Mouse (Mus musculus) hindbrain, embryonic 16.5 days (tissue): ENCODE measurements around the gene Garnl3. TPM values are rescaled to one million over a fixed set of nuclear protein-coding genes. Genes with fewer than 3 reads are reported as not detected.

Experiments
- ATAC-seq: fragments of 200-750 bp; cut with Nextera tagmentation; 2 replicates; pipeline ENCODE4 v1.8.0; 2017; ENCODE audit warnings: moderate TSS enrichment, moderate library complexity
- H3K27ac ChIP-seq: fragments of 300-500 bp; sonication (generic); 2 replicates; pipeline ENCODE4 v1.5.1; 2014; ENCODE audit warnings: low read depth, mild to moderate bottlenecking, control low read depth, low read length, moderate library complexity
- H3K27me3 ChIP-seq: fragments of 300-500 bp; sonication (generic); replicated peaks from 2 replicates; pipeline ENCODE4 v1.6.1; 2014; ENCODE audit warnings: low read length; ENCODE audit not compliant: control insufficient read depth, insufficient read depth
- H3K36me3 ChIP-seq: fragments of 300-500 bp; sonication (generic); 2 replicates; pipeline ENCODE4 v1.6.1; 2014; ENCODE audit warnings: mild to moderate bottlenecking, low read length, moderate library complexity, mixed read lengths; ENCODE audit not compliant: control insufficient read depth, insufficient read depth
- H3K4me1 ChIP-seq: fragments of 300-500 bp; sonication (generic); 2 replicates; pipeline ENCODE4 v1.6.1; 2014; ENCODE audit warnings: low read depth, low read length; ENCODE audit not compliant: control insufficient read depth, insufficient read depth
- H3K4me2 ChIP-seq: fragments of 300-500 bp; sonication (generic); 2 replicates; pipeline ENCODE4 v1.6.1; 2014; ENCODE audit warnings: mild to moderate bottlenecking, low read length, control low read depth, moderate library complexity
- H3K4me3 ChIP-seq: fragments of 300-500 bp; sonication (generic); 2 replicates; pipeline ENCODE4 v1.5.1; 2014; ENCODE audit warnings: mild to moderate bottlenecking, low read length, control low read depth, moderate library complexity
- H3K9ac ChIP-seq: fragments of 300-500 bp; sonication (generic); 2 replicates; pipeline ENCODE4 v1.6.1; 2014; ENCODE audit warnings: low read depth, mild to moderate bottlenecking, control low read depth, low read length, moderate library complexity
- H3K9me3 ChIP-seq: fragments of 300-500 bp; sonication (generic); 2 replicates; pipeline ENCODE4 v1.6.1; 2014; ENCODE audit warnings: mild to moderate bottlenecking, low read length, moderate library complexity; ENCODE audit not compliant: control insufficient read depth
- WGBS: fragments of 180-500 bp; shearing (Covaris S2); extraction: QIAGEN DNeasy Blood & Tissue Kit; methylation state at CpG from one replicate; pipeline ENCODE4 v1.1.7; 2014; 5-methylcytosine and 5-hydroxymethylcytosine counted together
- polyA plus RNA-seq: library from polyadenylated mRNA; unstranded; fragments of >200 nt; fragmentation: Nextera tagmentation; extraction: Ambion mirVana; gene quantifications from 2 replicates; pipeline ENCODE4 v1.2.1, GENCODE M21; 2015

The Garnl3 gene
- polyA plus RNA-seq, 1 experiment from 2014 or later: 65.9 TPM

DNA sequence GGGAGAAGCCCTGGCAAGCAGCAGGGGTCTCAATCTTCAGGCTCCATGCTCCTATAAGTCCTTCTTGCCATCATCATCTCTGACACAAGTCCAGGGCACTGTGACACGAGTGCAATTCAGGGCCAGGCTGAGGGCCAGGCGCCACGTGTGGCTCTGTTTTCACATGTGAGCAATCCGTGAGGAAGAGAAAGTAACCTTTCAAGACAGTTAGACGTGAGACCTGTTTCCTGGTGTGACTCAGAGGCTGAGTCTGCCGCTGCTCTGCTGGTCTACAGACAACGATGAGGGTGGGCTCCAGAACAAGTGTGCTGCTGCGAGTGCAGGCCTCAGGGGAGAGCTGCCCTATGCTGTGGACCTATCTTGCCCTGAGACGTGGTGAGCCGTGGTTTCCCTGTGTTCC, 41.7 kb upstream of the Garnl3 start:
- Histone ChIP-seq H3K9ac (no peak overlapping the region), H3K9me3 (no peaks in the 10 kb centered on the region), H3K4me3 (no peak overlapping the region), H3K27ac (no peak overlapping the region), H3K4me1 (peaks cover 5% of the 10 kb centered on the region; the same call in 1 of the 2 replicates), H3K4me2 (no peak overlapping the region), H3K27me3 (no peaks in the 10 kb centered on the region), H3K36me3 (peaks cover 6% of the 10 kb centered on the region)
- WGBS: 87% methylated on average over 10 of the region's 10 CpGs
- ATAC-seq: no peak

GRCm38 (mm10) chr2:33170777-33171565, 39.5 kb upstream of the Garnl3 start:
- Histone ChIP-seq H3K9me3 (no peaks in the 10 kb centered on the region), H3K27me3 (no peaks in the 10 kb centered on the region), H3K4me2 (no peak overlapping the region), H3K36me3 (peaks cover 10% of the 10 kb centered on the region), H3K4me1 (peaks cover 3% of the 10 kb centered on the region; the same call in 1 of the 2 replicates), H3K9ac (no peak overlapping the region), H3K4me3 (no peak overlapping the region), H3K27ac (no peak overlapping the region)
- 46% methylated on average over 10 of the region's 10 CpGs for WGBS
- 0 out of 2 replicates have a peak, but pooled peaks have one; percentile 46 for ATAC-seq

- Histone ChIP-seq H3K9me3 (no peaks in the 10 kb centered on the region), H3K36me3 (peaks cover 10% of the 10 kb centered on the region), H3K9ac (no peak overlapping the region), H3K27me3 (no peaks in the 10 kb centered on the region), H3K4me1 (peaks cover 5% of the 10 kb centered on the region; the same call in 1 of the 2 replicates), H3K27ac (no peak overlapping the region), H3K4me3 (no peak overlapping the region), H3K4me2 (no peak overlapping the region)
- 78% methylated on average over 6 of the region's 6 CpGs for WGBS
- no peak for ATAC-seq
Measured at GRCm38 (mm10) chr2:33169445-33169844, 38.0 kb upstream of the Garnl3 start.

- peaks cover 6% of the 10 kb centered on the region; the same call in 1 of the 2 replicates for H3K36me3 ChIP-seq
- no peak overlapping the region for H3K27ac ChIP-seq
- no peak overlapping the region for H3K9ac ChIP-seq
- no peaks in the 10 kb centered on the region for H3K9me3 ChIP-seq
- WGBS: 96% methylated on average over 3 of the region's 3 CpGs
- no peak overlapping the region for H3K4me2 ChIP-seq
- no peaks in the 10 kb centered on the region for H3K27me3 ChIP-seq
- no peak overlapping the region for H3K4me3 ChIP-seq
- H3K4me1 ChIP-seq: peaks cover 5% of the 10 kb centered on the region; the same call in 1 of the 2 replicates
- ATAC-seq: no peak
Measured at GRCm38 (mm10) chr2:33167060-33167459, 35.6 kb upstream of the Garnl3 start.

GRCm38 (mm10) chr2:33165710-33166374, 34.4 kb upstream of the Garnl3 start:
- H3K4me2 ChIP-seq: no peak overlapping the region
- H3K27me3 ChIP-seq: no peaks in the 10 kb centered on the region
- H3K9ac ChIP-seq: no peak overlapping the region
- peaks cover 5% of the 10 kb centered on the region; the same call in 1 of the 2 replicates for H3K4me1 ChIP-seq
- peaks cover 6% of the 10 kb centered on the region; the same call in 1 of the 2 replicates for H3K36me3 ChIP-seq
- H3K27ac ChIP-seq: peak overlapping the region; percentile 58
- H3K9me3 ChIP-seq: no peaks in the 10 kb centered on the region
- no peak overlapping the region for H3K4me3 ChIP-seq
- no peak for ATAC-seq
- WGBS: 43% methylated on average over 7 of the region's 7 CpGs

GRCm38 (mm10) chr2:33165229-33165628, 33.8 kb upstream of the Garnl3 start:
- peak overlapping the region; percentile 58 for H3K27ac ChIP-seq
- no peak for ATAC-seq
- no peak overlapping the region for H3K4me3 ChIP-seq
- no peak overlapping the region for H3K9ac ChIP-seq
- H3K36me3 ChIP-seq: 0 out of 2 replicates have a peak, but pooled peaks cover 3% of the 10 kb centered on the region
- no peaks in the 10 kb centered on the region for H3K27me3 ChIP-seq
- H3K9me3 ChIP-seq: no peaks in the 10 kb centered on the region
- H3K4me1 ChIP-seq: peaks cover 5% of the 10 kb centered on the region; the same call in 1 of the 2 replicates
- 76% methylated on average over 4 of the region's 4 CpGs for WGBS
- H3K4me2 ChIP-seq: no peak overlapping the region

- WGBS: 49% methylated on average over 3 of the region's 3 CpGs
- Histone ChIP-seq H3K36me3 (0 out of 2 replicates have a peak, but pooled peaks cover 3% of the 10 kb centered on the region), H3K4me1 (peaks cover 5% of the 10 kb centered on the region; the same call in 1 of the 2 replicates)
Measured at GRCm38 (mm10) chr2:33164646-33165045, 33.2 kb upstream of the Garnl3 start.

DNA sequence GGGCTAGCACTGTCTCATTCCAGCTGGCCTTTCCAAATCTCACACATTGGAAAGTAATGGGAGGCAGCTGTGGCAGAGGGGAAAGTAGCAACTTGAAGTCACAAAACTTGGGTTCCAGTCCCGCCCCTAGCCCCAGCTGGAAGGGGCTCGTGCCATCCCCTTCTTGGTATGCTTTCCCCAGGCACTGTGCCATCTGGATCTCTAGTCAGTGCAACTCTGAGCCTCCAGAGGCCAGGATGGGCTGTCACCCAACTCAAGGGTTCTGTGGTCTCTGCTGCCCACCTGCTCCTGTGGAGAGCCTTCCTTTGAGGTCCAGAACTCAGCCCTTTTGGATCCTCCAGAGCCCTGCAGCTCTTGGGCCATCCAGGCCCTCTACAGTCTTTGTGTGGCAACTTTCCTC, 30.7 kb upstream of the Garnl3 start:
- Histone ChIP-seq H3K36me3 (peaks cover 6% of the 10 kb centered on the region), H3K4me3 (no peak overlapping the region), H3K4me2 (no peak overlapping the region), H3K27me3 (no peaks in the 10 kb centered on the region), H3K9ac (no peak overlapping the region), H3K9me3 (no peaks in the 10 kb centered on the region), H3K4me1 (peaks cover 5% of the 10 kb centered on the region; the same call in 1 of the 2 replicates), H3K27ac (no peak overlapping the region)
- 79% methylated on average over 2 of the region's 2 CpGs for WGBS
- no peak for ATAC-seq

More at GRCm38 (mm10) chr2:33164646-33165045, 33.2 kb upstream of the Garnl3 start:
- Histone ChIP-seq H3K4me2 (no peak overlapping the region), H3K9ac (no peak overlapping the region), H3K27ac (no peak overlapping the region), H3K4me3 (no peak overlapping the region), H3K27me3 (no peaks in the 10 kb centered on the region), H3K9me3 (no peaks in the 10 kb centered on the region)
- no peak for ATAC-seq
